Mouse (Mus musculus): ENCODE measurements at regions not wholly inside any gene's neighbourhood (a gene's known extent, or its start where the extent isn't known, plus 50 kb on each side); places are given as distances from the start of the nearest gene placed in this dataset.

DNA sequence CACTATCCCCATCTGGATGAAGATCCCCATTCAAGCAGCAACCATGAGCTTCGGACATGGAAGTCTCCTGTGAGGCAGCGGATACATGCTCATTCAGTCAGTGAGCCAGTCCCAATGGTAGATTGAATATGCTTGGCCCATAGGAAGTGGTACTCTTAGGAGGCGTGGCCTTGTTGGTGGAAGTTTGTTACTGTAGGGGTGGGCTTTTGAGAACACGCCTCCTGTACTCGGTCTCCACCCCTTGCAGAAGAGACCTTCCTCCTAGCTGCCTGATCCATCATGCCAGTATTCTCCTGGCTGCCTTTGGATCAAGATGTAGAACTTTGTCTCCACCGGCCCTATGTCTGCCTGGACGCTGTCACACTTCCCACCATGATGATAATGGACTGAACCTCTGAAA, 55.3 kb upstream of the Pmfbp1 start:
- TF ChIP-seq E2F4 (IDR thresholded peaks at IDR 0.05; ENCODE audit: insufficient read depth) = no peak
- no peak for TF ChIP-seq USF1 (IDR thresholded peaks at IDR 0.05; ENCODE audit: low read depth)
